Mouse (Mus musculus): ENCODE data around the gene Scfd2.

DNA sequence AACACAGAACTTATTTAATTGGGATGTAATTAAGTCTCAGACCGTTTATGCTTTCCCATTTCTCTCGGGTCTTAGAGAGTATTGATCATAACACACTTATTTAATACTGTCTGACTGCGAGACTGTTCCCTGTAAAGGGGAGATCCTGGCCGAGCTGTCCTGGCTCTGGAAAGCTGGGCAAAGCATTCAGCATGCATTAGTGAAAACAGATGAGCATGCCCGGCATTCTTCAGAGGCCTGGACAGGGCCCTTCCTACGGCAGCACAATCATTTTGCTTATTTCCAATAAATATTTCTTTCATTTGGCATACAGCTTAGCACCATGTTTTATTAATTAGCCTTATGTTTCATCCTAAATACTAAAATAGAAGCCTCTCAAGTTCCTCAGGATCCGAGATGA lies 245.8 kb downstream of the Scfd2 start:
- TF ChIP-seq CTCF (IDR thresholded peaks at IDR 0.05; ENCODE audit: low read depth, low read length) (no peak), POLR2A (IDR thresholded peaks at IDR 0.05; ENCODE audit: borderline replicate concordance, low read depth, low read length) (no peak)
